Mouse (Mus musculus) CH12.LX (cell line): Measurements from ENCODE around the gene Col18a1. TPM values are rescaled to one million over a fixed set of nuclear protein-coding genes. Genes with fewer than 3 reads are reported as not detected.

Source experiments
- DNase-seq: peaks from one replicate; pipeline ENCODE4 v3.0.0-alpha.2; 2013; ENCODE audit errors: extremely low read depth
- H3K27ac ChIP-seq: 2 replicates; pipeline ENCODE4 v1.5.1; 2012; ENCODE audit warnings: low read depth, mild to moderate bottlenecking, control low read depth, moderate library complexity; ENCODE audit not compliant: insufficient read depth
- H3K27me3 ChIP-seq: replicated peaks from 2 replicates; pipeline ENCODE3; 2012; ENCODE audit warnings: inconsistent platforms
- H3K36me3 ChIP-seq, 2 experiments: replicated peaks in 1 of 2; 2 replicates each; pipeline versions ENCODE3 to v1.6.1; 2012; ENCODE audit warnings: inconsistent platforms in 1 of 2, low read length in 1 of 2, mild to moderate bottlenecking in 1 of 2, mixed read lengths in 1 of 2, moderate library complexity in 1 of 2; ENCODE audit not compliant: control insufficient read depth in 1 of 2, insufficient read depth in 1 of 2
- H3K4me1 ChIP-seq, 2 experiments: 2 replicates each; pipeline ENCODE4 v1.6.1; 2012; ENCODE audit warnings: inconsistent platforms in 1 of 2, moderate library complexity in 1 of 2; ENCODE audit not compliant: insufficient read depth in 2 of 2, control insufficient read depth in 1 of 2
- H3K4me2 ChIP-seq: 2 replicates; pipeline ENCODE4 v1.6.1; 2012; ENCODE audit warnings: low read depth, mild to moderate bottlenecking, control low read depth; ENCODE audit not compliant: poor library complexity, insufficient read depth, severe bottlenecking
- H3K4me3 ChIP-seq, 3 experiments: fragments of 150-350 bp in 1 of 3; sonication (generic) in 1 of 3; replicated peaks in 1 of 3; 2 replicates each; pipeline versions ENCODE3 to v1.5.1; 2011 to 2012; ENCODE audit warnings: low read depth in 2 of 3, low read length in 2 of 3, mild to moderate bottlenecking in 2 of 3, moderate library complexity in 2 of 3, control low read depth in 1 of 3, improper control_type of control experiment in 1 of 3, inconsistent platforms in 1 of 3, mixed read lengths in 1 of 3; ENCODE audit not compliant: poor library complexity in 1 of 3
- H3K79me2 ChIP-seq: replicated peaks from 2 replicates; pipeline ENCODE4 v1.6.1; 2012; ENCODE audit warnings: mild to moderate bottlenecking, moderate library complexity; ENCODE audit not compliant: control insufficient read depth, poor library complexity, insufficient read depth, severe bottlenecking; ENCODE audit errors: extremely low read depth
- H3K9ac ChIP-seq: 2 replicates; pipeline ENCODE4 v1.6.1; 2012; ENCODE audit warnings: low read depth, mild to moderate bottlenecking, control low read depth, moderate library complexity; ENCODE audit not compliant: insufficient read depth
- H3K9me3 ChIP-seq: replicated peaks from 2 replicates; pipeline ENCODE3; 2012; ENCODE audit warnings: low read length, inconsistent platforms, mixed read lengths
- CHD1 ChIP-seq: IDR thresholded peaks from 2 replicates; pipeline ENCODE4 v1.6.1; 2012; ENCODE audit warnings: low read depth, low read length, improper control_type of control experiment, inconsistent platforms
- CHD2 ChIP-seq: IDR thresholded peaks from 2 replicates; pipeline ENCODE4 v1.6.1; 2011; ENCODE audit warnings: low read length, improper control_type of control experiment
- CTCF ChIP-seq, 2 experiments: IDR thresholded peaks in 1 of 2; conservative IDR thresholded peaks in 1 of 2; 2 replicates each; pipeline ENCODE4 v1.5.1; 2011 to 2012; ENCODE audit warnings: low read depth in 2 of 2, low read length in 2 of 2, improper control_type of control experiment in 1 of 2, inconsistent platforms in 1 of 2, mild to moderate bottlenecking in 1 of 2, moderate library complexity in 1 of 2
- E2F4 ChIP-seq: IDR thresholded peaks from 2 replicates; pipeline ENCODE4 v1.6.1; 2011; ENCODE audit warnings: low read depth, low read length, improper control_type of control experiment; ENCODE audit not compliant: insufficient replicate concordance
- ELF1 ChIP-seq: IDR thresholded peaks from 2 replicates; pipeline ENCODE4 v1.6.1; 2014; ENCODE audit warnings: low read depth, mild to moderate bottlenecking, inconsistent platforms, low read length, improper control_type of control experiment
- EP300 ChIP-seq: IDR thresholded peaks from 2 replicates; pipeline ENCODE4 v1.6.1; 2011; ENCODE audit warnings: low read length, improper control_type of control experiment
- ETS1 ChIP-seq: conservative IDR thresholded peaks from 2 replicates; pipeline ENCODE4 v1.6.1; 2012; ENCODE audit warnings: low read depth, mild to moderate bottlenecking, inconsistent platforms, low read length, improper control_type of control experiment, moderate library complexity
- GABPA ChIP-seq: IDR thresholded peaks from 2 replicates; pipeline ENCODE4 v1.6.1; 2012; ENCODE audit warnings: low read depth, low read length, improper control_type of control experiment, inconsistent platforms; ENCODE audit not compliant: insufficient replicate concordance
- HCFC1 ChIP-seq: IDR thresholded peaks from 2 replicates; pipeline ENCODE4 v1.6.1; 2012; ENCODE audit warnings: low read depth, mild to moderate bottlenecking, inconsistent platforms, low read length, improper control_type of control experiment
- IRF4 ChIP-seq: IDR thresholded peaks from 2 replicates; pipeline ENCODE4 v1.6.1; 2014; ENCODE audit warnings: low read depth, mild to moderate bottlenecking, inconsistent platforms, low read length, improper control_type of control experiment
- JUN ChIP-seq: IDR thresholded peaks from 2 replicates; pipeline ENCODE4 v1.6.1; 2011; ENCODE audit warnings: low read depth, mild to moderate bottlenecking, low read length, improper control_type of control experiment, moderate library complexity; ENCODE audit not compliant: insufficient read depth
- MAZ ChIP-seq: IDR thresholded peaks from 2 replicates; pipeline ENCODE4 v1.6.1; 2012; ENCODE audit warnings: low read depth, mild to moderate bottlenecking, inconsistent platforms, low read length, improper control_type of control experiment, moderate library complexity
- MEF2A ChIP-seq: IDR thresholded peaks from 2 replicates; pipeline ENCODE4 v1.6.1; 2014; ENCODE audit warnings: low read depth, mild to moderate bottlenecking, inconsistent platforms, low read length, improper control_type of control experiment, borderline replicate concordance
- MXI1 ChIP-seq: IDR thresholded peaks from 2 replicates; pipeline ENCODE4 v1.6.1; 2011; ENCODE audit warnings: mild to moderate bottlenecking, low read depth, low read length, improper control_type of control experiment
- MYC ChIP-seq: IDR thresholded peaks from 2 replicates; pipeline ENCODE4 v1.6.1; 2011; ENCODE audit warnings: low read depth, mild to moderate bottlenecking, improper control_type of control experiment, low read length
- PAX5 ChIP-seq: IDR thresholded peaks from 2 replicates; pipeline ENCODE4 v1.6.1; 2012; ENCODE audit warnings: low read length, inconsistent platforms, mixed read lengths
- POLR2A ChIP-seq: IDR thresholded peaks from 2 replicates; pipeline ENCODE4 v1.6.1; 2011; ENCODE audit warnings: low read depth, mild to moderate bottlenecking, improper control_type of control experiment, low read length
- RCOR1 ChIP-seq: conservative IDR thresholded peaks from 2 replicates; pipeline ENCODE4 v1.6.1; 2012; ENCODE audit warnings: low read depth, mild to moderate bottlenecking, inconsistent platforms, low read length, improper control_type of control experiment
- SIN3A ChIP-seq: IDR thresholded peaks from 2 replicates; pipeline ENCODE4 v1.6.1; 2012; ENCODE audit warnings: low read length, improper control_type of control experiment, inconsistent platforms
- SMC3 ChIP-seq: IDR thresholded peaks from 2 replicates; pipeline ENCODE4 v1.6.1; 2011; ENCODE audit warnings: low read depth, low read length, improper control_type of control experiment
- TBP ChIP-seq: conservative IDR thresholded peaks from 2 replicates; pipeline ENCODE4 v1.6.1; 2011; ENCODE audit warnings: low read depth, low read length, improper control_type of control experiment
- UBTF ChIP-seq: IDR thresholded peaks from 2 replicates; pipeline ENCODE4 v1.6.1; 2012; ENCODE audit warnings: low read depth, mild to moderate bottlenecking, inconsistent platforms, low read length, improper control_type of control experiment, moderate library complexity
- USF1 ChIP-seq: IDR thresholded peaks from 2 replicates; pipeline ENCODE4 v1.6.1; 2014; ENCODE audit warnings: low read depth, mild to moderate bottlenecking, inconsistent platforms, low read length, improper control_type of control experiment
- ZKSCAN1 ChIP-seq: IDR thresholded peaks from 2 replicates; pipeline ENCODE4 v1.6.1; 2012; ENCODE audit warnings: low read depth, inconsistent platforms, low read length, improper control_type of control experiment, borderline replicate concordance
- ZMIZ1 ChIP-seq: IDR thresholded peaks from 2 replicates; pipeline ENCODE4 v1.6.1; 2012; ENCODE audit warnings: low read depth, mild to moderate bottlenecking, inconsistent platforms, low read length, improper control_type of control experiment
- ZNF384 ChIP-seq: IDR thresholded peaks from 2 replicates; pipeline ENCODE4 v1.6.1; 2012; ENCODE audit warnings: low read depth, low read length, improper control_type of control experiment, inconsistent platforms
- dilution Hi-C: fragments of 300-500 bp; cut with MboI; formaldehyde crosslinking; loops from 2 replicates; pipeline ENCODE4 v1.14.3; 2020; ENCODE audit warnings: low sequenced_read_pairs; ENCODE audit not compliant: extremely low pct_unique_long_range_greater_than_20kb, extremely low pct_ligation_motif_present
- in situ Hi-C: fragments of 300-500 bp; cut with MboI; formaldehyde crosslinking; loops from 3 replicates; pipeline ENCODE4 v1.14.3; 2019; ENCODE audit warnings: low sequenced_read_pairs, low pct_ligation_motif_present, low pct_unique_long_range_greater_than_20kb, mixed read lengths
- polyA plus RNA-seq: library from polyadenylated mRNA; unstranded; fragments of >175 nt; gene quantifications from 2 replicates; pipeline ENCODE4 v1.2.1, GENCODE M21; 2012; ENCODE audit warnings: low read depth; ENCODE audit not compliant: insufficient read length
- total RNA-seq, 2 experiments: library from RNA; depleted of rRNA; stranded (reverse); fragments of 300-350 nt in 1 of 2; fragments of >200 nt in 1 of 2; gene quantifications; 2 replicates each; pipeline ENCODE4 v1.2.3; 2012 to 2014

Col18a1 gene
- total and polyA plus RNA-seq, 3 experiments = 0.17 to 14.5 (median 1.7) TPM

DNA sequence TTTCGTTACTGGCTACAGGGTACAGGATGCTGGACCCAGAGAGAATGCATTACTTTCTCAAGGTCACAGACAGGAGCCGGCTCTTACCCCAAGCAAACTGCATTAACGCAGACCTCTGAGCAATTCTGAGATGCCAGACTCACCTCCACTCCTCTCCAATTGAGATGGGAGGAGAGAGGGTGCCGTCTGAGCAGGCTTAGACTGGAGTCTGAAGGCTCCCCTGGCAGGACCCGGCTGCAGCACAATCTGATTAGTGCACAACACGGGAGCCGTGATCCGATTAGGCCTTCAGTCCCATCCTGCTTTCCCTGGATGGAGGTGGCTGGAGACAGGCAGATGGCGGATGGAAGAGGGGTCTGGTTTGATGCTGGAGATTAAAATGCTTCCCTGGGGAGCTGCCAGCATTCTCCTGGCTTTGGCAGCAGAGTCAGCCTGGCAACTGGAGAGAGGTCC lies 158.2 kb downstream of the Col18a1 start:
- H3K27me3 ChIP-seq = peaks cover 67% of the 10 kb centered on the region
- no peak overlapping the region for H3K4me3 ChIP-seq
- peaks cover 3% of the 10 kb centered on the region for H3K9me3 ChIP-seq
- DNase-seq = no peak
- TF ChIP-seq MYC (no peak), JUN (no peak), E2F4 (no peak), PAX5 (no peak), TBP (no peak), MEF2A (no peak), ZMIZ1 (no peak)
- H3K27ac ChIP-seq = no peak overlapping the region
- dilution Hi-C loops = no loop called here
- H3K9ac ChIP-seq = no peak overlapping the region
- in situ Hi-C loops = loop anchor here (25.0 kb wide), 1 partner anchor 171 kb away; no protein-coding TSS in a partner anchor
- H3K4me2 ChIP-seq = no peak overlapping the region
- H3K79me2 ChIP-seq = no peaks in the 10 kb centered on the region
- no peaks in the 10 kb centered on the region for H3K36me3 ChIP-seq
- no peaks in the 10 kb centered on the region for H3K4me1 ChIP-seq

DNA sequence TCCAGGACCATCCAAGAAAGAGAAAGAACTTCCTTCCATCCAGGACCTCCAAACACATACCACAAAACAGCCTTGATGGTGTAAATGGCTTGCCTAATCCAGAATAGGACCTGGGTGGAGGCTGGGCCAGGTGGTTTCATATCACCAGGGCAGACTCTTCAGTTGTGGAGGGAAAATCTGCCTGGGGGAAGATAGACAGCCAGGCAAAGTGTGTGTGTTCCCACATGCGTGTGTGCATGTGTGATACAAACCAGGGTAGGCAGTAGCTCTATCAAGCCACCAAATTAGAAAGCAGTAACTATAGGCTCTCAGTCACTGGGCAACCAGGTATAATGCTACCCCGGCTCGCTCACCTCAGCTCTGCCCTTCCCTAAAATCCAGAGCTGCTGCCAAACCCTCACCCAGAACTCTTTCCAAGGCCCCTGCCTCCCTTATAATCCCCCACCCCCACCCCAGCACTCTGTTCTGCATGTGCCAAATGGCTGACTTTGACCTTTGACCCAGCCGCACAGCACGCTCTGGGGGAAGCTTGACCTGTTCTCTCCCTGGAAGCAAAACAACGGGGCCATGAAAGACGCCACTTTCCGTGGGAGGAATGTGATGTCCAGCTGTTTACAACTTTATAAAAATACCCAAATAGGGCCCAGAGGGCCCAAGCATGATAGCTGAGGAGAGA lies 158.8 kb downstream of the Col18a1 start:
- dilution Hi-C loops = no loop called here
- no peak for DNase-seq
- no peak overlapping the region for H3K4me2 ChIP-seq

DNA sequence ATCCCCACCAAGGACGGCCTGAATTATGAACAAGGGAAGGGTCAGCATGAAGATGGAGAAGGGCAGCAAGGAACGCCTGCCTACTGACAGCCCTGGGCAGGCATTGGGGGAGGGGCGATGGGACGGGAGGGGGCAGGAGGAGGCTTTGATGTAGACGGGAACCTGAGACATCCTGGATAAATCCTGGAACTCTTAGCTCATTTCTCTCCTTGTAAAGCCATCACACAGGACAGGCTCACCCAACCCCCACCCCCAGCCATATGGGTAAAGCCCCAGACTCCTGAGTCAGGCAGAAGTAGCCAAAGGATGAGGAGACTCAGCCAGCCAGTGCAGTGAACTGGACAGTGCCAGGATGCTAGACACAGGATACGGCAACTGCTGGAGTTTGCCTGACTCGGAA lies 161.4 kb downstream of the Col18a1 start:
- no peak for TF ChIP-seq CHD1
- TF ChIP-seq SIN3A = no peak
- no peak for TF ChIP-seq CHD2
- TF ChIP-seq USF1 = no peak
- no peak for TF ChIP-seq HCFC1
- no peak for TF ChIP-seq ELF1
- no peak for TF ChIP-seq CTCF (conservative IDR thresholded peaks at IDR 0.05 in 1 of 2, IDR thresholded peaks at IDR 0.05 in 1 of 2; ENCODE audit: low read depth in 2 of 2, low read length in 2 of 2)
- TF ChIP-seq RCOR1 = no peak
- no peak for TF ChIP-seq GABPA
- TF ChIP-seq ZNF384 = no peak
- no peak for TF ChIP-seq POLR2A
- no peak for TF ChIP-seq IRF4
- no peak for TF ChIP-seq SMC3
- TF ChIP-seq JUN = no peak
- TF ChIP-seq PAX5 = no peak
- no peak for TF ChIP-seq EP300
- TF ChIP-seq MAZ = no peak
- dilution Hi-C loops = no loop called here
- H3K36me3 ChIP-seq = no peaks in the 10 kb centered on the region
- no peaks in the 10 kb centered on the region for H3K79me2 ChIP-seq
- no peak overlapping the region for H3K4me2 ChIP-seq
- H3K9me3 ChIP-seq = peaks cover 13% of the 10 kb centered on the region
- H3K27me3 ChIP-seq = peaks cover 70% of the 10 kb centered on the region
- in situ Hi-C loops = loop anchor here (25.0 kb wide), 1 partner anchor 168 kb away; no protein-coding TSS in a partner anchor
- no peak for DNase-seq
- H3K27ac ChIP-seq = no peak overlapping the region
- H3K9ac ChIP-seq = no peak overlapping the region
- no peak overlapping the region for H3K4me3 ChIP-seq
- no peaks in the 10 kb centered on the region for H3K4me1 ChIP-seq

More for the DNA sequence above, 158.8 kb downstream of the Col18a1 start:
- Histone ChIP-seq H3K4me1 (no peaks in the 10 kb centered on the region), H3K79me2 (no peaks in the 10 kb centered on the region), H3K9ac (no peak overlapping the region), H3K9me3 (peaks cover 3% of the 10 kb centered on the region), H3K27ac (no peak overlapping the region), H3K4me3 (no peak overlapping the region), H3K36me3 (no peaks in the 10 kb centered on the region), H3K27me3 (peaks cover 69% of the 10 kb centered on the region)
- in situ Hi-C loops = loop anchor here (25.0 kb wide), 1 partner anchor 170 kb away; no protein-coding TSS in a partner anchor
- TF ChIP-seq MEF2A (no peak), ZKSCAN1 (no peak), IRF4 (no peak), MXI1 (no peak), PAX5 (no peak), USF1 (no peak), UBTF (no peak), ETS1 (no peak)
